Mouse (Mus musculus) heart, postnatal 4 days (tissue): Measurements from ENCODE around the gene D330045A20Rik. TPM values are rescaled to one million over a fixed set of nuclear protein-coding genes. Genes with fewer than 3 reads are reported as not detected.
"Not testable (repeated sequence)": the region's sequence is repeated elsewhere in the genome, so short reads cannot be mapped to it uniquely, and the experiment has no call there.

Experiments
- DNase-seq: peaks from one replicate; pipeline ENCODE4 v3.0.0; 2021
- total RNA-seq, 2 experiments: library from RNA; stranded (reverse); gene quantifications; 2 replicates each; pipeline ENCODE4 v1.2.3; 2021

The D330045A20Rik gene
- 1 to 10 TPM in 1 of 2 experiments, under 1 TPM in 1; 0.99 to 1.0 TPM for total RNA-seq

DNA sequence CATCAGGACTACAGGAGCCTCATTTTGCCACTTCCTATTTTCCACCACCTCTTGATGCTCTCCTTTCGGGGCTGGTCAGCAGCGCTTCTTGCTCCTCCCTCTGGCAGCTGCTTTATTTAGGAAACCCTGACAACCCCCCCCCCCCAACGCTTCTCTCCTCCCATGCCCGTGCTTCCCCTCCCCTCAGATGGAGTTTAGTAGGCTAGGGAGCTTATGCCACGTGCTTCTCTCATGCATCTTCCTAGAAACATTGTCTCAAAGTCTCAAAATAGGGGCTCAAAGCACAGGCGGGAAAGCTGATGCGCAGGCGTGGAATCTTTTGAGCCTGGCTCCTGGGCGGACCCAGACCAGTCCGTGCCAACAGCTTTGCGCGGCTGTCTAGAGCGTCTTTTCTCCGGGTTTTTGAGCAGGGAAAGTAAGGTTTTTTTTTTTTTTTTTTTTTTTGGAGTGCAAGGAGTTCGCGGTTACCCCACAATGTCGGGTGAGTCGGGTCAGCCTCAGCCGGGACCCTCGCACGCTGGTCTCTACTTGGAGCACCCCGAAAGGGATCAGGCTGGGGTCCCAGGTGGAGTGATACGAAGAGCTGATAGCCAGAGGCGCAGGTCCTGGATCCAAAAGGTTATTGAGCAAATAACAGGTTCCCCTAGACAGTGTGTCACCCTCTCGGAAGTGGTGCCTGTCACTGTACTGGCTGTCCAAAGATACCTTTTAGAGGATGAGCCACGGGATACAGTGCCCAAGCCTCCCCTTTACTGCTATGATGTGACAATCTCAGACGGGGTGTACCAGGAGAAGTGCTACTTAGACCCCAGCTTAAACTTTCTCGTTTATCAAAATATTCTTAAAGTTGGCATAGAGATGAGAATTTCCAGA is at the start of gene D330045A20Rik:
TSS of gene D330045A20Rik (plus strand) at position 346 of the 873 bp plus-strand sequence.
- peak; percentile 34 for DNase-seq

DNA sequence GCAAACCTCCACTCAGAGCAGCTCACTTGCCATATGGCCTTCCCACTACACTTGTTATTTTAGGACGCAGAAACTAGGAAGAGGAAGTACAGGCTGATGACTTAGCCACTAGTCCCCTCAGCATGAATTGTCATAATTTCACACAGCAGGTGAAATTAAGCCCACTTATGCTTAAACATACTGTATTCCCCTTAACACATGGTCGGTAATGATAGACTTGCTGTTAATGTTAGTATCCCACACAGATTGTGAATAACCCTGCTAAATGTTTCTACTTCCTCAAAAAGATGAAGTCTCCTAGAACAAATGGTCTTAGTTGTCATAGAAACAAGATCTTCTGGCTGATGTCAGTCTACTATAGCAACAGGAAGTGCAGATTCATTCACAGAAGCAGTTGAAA is 47.6 kb upstream of the D330045A20Rik start:
- DNase-seq = no peak

DNA sequence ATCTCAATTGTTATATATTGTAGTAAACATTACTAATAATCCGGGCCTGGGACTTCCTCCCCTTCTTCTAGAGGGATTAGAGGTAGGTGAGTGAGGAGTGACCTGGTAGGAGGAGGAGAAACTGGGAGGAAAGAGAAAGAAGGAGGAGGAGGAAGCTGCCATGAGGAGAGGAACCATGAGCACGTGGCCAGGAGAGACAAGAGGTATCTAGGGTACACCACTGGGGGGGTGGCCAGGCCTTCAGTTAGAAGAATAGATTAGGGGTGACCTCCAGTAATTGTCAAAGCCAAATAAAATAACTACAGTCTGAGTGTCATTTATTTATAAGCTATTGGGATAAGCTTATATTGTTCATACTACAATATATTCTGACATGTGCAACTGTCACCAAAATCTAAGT is 45.0 kb upstream of the D330045A20Rik start:
- DNase-seq = no peak

DNA sequence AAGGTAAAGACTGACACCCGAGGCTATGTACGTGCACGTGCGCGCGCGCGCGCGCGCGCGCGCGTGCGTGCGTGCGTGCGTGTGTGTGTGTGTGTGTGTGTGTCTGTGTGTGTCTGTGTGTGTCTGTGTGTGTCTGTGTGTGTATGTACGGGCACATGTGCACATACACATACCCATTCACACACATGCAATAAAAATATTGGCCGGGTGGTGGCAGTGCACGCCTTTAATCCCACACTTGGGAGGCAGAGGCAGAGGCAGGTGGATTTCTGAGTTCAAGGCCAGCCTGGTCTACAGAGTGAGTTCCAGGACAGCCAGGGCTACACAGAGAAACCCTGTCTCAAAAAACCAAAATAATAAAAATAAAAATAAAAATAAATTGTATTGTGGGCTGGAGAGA is 39.1 kb upstream of the D330045A20Rik start:
- not testable (repeated sequence) for DNase-seq

DNA sequence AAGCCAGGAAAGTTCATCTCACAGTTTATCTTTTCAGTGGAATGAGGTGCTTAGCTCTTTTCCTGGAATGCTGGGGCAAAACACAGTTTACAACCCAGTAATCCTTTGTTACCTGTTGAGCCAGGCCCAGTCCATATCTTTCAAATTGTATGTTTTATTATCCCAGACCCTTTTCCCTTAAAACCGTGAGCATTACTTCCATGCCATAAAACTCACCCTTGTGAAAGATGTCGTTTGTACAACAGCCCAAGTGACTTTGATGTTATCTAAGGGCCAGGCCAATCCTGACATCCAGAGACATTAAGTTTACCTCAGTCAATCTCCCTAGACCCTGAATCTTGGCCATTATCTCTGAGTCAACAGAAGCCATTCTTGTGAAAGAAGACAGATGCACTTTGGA is 23.4 kb upstream of the D330045A20Rik start:
- DNase-seq = no peak

DNA sequence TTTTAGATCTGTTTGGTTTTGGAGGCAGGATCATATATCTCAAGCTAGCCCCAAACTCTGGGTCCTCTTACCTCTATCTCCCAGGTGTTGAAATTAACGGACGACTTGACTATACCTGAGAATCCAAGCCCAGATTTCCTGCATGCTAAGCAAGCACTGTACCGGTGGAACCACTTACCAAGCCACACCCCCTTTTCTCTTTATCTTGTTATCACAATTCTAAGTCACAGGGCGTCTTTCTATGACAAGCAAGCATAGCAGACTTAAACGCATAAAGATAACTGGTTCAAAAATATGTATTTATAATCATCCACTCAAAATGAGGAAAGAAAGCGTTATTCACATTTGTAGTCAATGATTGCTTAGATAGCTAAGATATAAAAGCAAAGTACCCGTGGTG is 1.9 kb downstream of the D330045A20Rik start:
- no peak for DNase-seq

DNA sequence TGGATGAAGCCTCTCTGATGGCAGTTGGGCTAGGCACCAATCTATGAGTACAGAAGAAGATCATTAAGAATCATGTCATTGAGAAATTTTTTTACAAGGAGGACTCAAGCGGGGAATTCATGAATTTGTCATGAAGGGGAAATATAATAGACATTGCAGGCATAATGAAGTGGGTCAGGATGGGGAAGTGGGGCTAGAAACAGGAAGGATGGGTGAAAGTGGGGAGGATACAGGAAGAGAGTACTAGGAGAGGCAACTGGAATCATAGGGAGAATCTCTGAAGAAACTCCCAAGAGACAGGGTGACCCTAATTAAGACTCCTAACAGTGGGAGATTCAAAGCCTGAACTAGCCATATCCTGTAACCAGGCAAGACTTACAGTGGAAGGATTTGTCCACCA is 4.8 kb downstream of the D330045A20Rik start:
- no peak for DNase-seq

DNA sequence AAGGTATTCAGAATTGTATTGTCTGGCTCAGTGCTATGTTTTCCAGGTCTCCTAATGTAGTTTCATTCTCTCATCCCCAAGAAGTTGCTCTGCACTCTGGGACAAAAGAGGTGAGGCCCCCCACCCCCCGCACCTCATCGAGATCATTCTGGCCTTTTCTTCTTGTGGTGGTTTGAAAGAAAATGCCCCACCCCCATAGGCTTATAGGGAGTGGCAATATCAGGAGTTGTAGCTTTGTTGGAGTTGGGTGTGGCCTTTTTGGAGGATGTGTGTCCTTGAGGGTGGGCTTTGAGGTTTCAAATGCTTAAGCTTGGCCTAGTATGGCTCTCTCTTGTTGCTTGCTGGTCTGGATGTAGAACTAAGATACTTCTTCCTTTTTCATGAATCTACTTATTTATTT is 36.0 kb downstream of the D330045A20Rik start:
- DNase-seq = no peak

DNA sequence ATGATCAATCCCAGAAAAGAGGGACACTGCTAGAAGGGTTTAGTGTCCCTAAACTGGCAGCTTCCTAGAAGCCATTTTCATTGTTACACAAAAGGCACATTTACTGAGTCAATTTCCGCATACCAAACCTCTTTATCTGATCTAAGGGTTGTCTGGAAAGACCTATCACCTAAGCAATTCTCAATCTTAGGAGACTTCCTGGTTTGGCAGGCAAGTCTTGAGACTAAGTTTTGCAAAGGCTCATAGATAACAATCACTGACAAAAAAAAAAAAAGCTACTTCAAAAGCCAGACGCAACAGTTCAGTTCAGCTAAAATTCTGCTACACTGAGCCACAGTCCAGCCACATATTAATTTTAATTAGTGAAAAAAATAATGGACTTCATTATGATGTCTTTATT is 39.1 kb downstream of the D330045A20Rik start:
- no peak for DNase-seq

DNA sequence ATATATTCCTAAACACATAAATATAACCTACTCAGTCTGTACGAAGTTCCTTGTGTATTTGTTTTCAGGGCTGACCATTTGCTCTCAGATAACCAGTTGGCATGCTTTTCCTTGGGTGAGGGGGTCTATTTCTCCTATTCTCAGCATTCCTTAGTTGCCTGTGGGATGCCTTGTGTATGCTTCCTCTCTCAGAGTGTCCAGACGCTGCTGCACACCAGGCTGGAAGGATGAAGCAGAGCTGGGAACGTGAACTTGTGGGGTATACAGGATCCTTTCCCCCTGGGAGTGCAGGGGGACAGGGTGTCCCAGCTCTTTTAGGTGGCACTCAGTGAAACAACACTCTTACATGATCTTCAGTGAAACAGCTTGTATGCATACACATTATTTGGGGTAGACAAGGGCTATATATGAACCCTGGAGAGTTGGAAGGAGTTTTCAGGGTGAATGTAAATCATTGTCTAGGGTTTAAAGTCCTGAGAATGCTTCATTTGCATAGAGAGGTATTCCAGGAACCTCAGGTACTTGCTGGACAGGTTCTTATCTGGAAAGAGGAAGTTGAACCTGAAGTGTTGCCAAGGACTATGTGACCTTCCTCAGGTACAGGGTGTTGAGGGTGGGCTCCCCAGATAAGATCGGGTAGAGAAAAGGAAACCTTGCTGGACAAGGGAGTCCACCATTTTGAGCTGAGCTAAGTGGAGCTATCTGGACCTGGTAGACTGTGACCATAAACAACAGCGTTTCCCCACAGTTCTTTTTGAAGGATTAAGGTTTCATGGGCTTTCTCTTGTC is 44.3 kb downstream of the D330045A20Rik start:
- no peak for DNase-seq

DNA sequence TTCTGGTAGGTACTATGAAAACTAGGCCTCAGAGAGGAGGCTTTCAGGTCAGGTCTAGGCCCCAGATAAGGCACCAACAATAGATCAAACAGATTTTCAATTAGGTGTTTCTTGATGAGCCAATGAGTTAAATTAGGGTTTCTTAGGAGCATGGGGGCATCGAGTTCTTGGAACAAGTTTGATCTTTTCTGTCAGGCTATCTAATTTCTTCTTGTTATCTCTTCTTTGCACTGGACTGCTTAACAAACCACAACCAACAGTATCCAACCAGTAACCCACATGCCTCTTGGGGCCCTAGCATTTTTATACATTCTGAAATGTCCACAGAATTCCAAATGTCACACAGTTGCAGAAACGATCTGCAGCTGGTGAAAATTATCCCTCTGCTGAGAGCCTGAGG is 45.6 kb downstream of the D330045A20Rik start:
- DNase-seq = no peak

DNA sequence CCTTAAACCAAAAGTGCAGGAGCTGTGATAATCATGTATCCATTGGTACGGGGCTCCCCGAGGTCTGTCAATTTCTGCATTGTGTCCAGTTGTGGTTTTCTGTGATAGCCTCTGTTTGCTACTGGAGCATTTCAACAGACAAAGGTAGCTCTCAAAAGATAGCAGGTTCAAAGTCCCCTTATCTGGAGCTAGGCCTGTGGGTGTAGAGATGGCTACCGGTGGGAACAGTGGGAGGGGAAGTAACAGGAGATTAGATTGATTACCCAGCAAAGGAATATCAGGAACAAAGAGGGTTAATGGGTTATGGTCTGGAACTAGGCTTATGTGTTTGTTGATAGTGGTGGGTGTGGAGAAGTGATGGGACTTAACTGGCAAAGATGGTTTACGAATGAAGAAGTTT is 46.8 kb downstream of the D330045A20Rik start:
- DNase-seq = no peak

DNA sequence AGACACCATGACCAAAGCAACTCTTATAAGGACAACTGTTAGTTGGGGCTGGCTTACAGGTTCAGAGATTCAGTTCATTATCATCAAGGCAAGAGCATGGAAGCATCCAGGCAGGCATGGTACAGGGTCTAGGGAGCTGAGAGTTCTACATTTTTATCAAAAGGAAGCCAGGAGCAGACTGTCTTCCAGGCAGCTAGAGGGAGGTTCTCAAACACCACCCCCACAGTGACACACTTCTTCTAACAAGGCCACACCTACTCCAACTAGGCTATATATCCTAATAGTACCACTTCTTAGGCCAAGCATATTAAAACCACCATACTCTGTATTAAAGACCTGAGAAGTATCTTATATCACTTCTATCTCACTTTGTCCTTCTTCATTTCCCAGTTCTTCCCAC is 49.5 kb downstream of the D330045A20Rik start:
- no peak for DNase-seq

DNA sequence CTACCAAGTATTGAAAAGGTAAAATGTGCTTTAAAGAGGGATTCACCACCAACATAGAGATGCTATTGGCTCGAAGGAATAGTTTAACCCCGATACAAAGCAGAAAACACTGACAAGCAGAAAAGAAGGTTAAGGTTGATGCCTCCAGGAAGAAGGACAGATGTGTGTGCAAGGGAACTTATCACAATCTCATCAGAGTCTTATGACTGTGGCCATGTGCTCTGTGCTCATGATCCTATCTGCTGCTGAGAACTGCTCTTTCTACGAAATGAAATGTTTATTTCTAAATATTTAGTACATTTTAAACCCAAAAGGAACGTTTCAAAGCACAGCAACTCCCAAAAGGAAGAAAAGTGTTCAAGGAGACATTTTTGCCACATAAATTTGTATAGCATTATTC is 52.1 kb downstream of the D330045A20Rik start:
- DNase-seq = no peak

DNA sequence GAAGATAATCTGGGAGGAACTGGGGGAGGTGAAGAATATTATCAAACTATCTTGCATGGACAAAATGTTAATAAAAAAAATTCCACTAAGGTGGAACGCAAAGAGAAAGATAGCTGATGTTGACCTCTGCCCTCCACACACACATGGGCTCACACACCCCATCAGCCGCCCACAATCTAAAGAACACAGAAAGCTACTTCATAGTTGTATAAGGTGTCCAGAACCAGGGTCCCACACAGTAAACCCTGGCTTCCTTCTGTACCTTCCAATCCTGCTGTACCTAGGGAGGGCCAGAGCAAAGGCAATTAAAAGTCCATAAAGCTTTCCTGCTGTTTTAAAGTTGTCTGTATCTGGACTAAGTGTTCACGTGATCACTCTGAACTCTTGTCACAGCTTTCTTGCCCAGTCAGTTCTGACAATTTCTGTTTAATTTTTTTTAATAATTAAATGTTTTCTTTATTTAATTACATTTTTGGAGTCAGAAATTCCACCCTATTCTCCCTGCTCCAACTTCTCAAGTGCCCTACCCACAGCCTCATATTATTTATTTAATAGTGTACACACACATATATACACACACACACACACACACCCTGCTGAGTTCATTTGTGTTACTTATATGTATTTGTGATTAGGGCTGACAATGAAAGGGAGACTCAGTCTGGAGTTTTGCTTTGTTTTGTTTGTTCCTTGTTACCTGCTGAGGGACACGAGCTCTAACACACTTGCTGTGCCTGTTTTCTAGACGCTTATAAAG is 57.7 kb downstream of the D330045A20Rik start:
- DNase-seq = no peak

DNA sequence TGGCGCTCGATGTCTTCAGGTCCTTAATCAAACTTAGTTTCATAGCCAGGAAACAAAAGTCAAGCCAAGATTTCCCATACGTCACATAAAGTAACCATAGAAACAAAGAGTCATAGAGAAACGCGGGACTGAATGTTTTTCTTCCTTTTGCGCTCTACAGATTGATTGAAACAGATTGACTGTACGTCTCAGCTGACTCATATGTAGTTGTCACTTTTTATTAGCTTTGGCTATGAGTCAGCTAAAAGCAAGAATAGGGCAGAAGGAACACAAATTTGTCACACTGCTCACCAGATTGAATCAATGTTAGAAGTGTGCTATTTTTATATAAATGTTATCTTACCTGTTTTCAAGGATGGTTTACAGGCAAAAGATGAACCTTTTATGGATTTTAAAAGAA is 63.6 kb downstream of the D330045A20Rik start:
- DNase-seq = no peak

DNA sequence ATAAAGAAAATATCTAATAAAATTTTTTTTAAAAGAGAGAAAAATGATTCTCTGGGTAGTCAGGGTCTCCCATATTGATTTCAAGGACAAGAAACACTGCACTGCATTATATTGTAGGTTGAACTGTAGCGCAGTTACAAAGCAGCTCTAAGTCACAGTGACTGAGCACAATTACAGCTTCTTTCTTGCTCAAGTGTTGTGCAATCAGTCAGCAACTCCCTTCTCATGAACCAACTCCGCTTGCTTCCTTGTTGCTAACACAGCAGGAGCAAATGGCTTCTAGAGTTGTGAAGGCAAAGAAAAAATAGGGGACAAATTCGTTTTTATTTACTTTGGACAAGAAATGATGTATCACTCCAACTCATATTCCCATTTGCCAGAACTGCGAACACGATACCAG is 70.3 kb downstream of the D330045A20Rik start:
- DNase-seq = no peak

DNA sequence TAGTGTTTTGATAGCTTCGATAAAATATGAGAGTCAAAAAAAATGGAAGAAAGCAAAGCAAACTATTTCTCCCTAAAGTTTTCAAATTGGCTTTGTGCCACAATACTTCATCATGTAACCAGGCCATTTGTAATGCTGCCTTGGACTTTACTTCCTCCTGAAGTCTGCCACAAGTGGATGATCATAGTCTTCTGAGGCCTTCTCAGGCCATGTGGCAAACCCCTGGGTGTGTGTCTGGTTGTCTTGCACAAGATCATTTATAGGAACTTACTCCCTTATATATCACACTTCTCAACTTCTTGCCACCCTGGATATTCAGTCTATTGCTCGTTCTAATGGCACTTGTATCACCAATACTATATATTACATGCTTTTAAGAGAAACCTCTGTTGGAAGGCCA is 71.9 kb downstream of the D330045A20Rik start:
- no peak for DNase-seq

DNA sequence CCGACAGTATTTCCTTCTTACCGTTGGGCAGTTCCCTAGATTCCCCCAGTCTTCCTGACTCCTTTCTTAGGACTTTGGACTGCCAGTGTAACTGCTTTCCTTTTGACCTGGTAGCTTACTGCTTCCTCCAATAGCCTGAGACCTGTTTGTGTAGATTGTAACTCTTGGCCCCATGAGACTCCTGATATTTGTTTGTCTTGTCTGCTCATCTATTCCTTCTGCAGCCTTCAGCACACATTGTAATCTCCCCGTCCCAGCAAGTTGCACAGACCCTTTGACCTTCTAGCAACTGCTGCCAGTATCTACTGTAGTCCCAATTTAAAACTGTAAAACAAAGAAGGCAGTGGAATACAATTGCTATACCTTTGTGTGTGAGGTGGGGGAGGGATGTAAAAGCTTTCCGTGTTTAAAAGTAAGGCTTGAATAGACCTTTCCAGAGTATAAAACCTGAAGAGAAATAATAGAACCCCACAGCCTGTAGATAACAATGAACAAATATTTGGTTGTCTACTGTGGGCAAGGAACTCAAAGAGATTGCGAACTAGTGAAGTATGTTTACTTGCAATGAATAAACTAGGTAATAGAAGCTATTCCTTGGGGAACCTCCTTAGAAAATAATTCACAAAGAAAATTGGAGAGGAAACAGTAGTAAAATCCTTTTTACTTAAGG is 82.2 kb downstream of the D330045A20Rik start:
- DNase-seq = no peak

DNA sequence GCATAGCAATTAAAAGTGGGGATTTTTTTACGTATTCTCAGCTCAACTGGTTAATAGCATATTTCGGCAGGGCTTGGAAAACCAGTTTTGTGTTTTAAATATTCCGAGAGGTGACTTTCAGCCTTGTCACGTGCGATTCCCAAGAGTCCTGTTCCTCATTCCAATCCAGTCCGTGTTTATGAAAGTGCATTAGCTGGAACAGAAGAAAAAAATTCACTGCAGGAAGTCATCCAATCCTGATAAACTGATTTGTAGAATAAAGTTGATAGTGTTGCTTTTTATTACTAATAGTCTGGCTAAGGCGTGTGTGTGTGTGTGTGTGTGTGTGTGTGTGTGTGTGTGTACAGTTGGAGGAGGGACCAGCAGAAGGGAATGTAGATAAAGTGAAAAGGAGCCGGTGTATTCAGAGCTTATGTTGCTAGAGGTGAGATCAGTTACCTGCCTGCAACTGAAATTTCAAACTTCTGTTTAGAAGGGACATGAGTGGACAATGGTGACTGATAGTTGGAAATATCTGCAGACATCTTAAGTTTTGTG is 82.8 kb downstream of the D330045A20Rik start, which contains the start of gene Rnf128:
TSS of gene Rnf128 (plus strand) at position 392 of the 537 bp plus-strand sequence.
- no peak for DNase-seq

DNA sequence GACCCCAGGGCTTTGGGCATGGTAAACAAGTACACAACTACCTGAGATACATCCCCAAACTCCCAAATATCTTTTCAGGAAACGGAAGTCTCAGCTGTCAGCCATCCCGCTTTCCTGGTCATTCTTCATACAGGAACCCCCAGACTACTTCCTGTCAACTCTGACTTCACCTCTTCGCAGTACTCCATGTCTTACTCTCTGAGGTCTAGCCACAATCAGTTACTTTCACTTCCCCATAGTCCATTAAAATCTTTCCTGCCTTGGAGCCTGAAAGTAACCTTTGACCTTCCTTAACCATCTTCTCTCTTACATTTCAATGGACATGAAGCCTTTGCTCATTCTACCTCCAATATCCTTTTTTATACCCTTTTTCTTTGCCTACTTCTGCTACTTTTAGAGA is 89.9 kb downstream of the D330045A20Rik start:
- DNase-seq = no peak
